Mouse (Mus musculus): ENCODE measurements at regions not wholly inside any gene's neighbourhood (a gene's known extent, or its start where the extent isn't known, plus 50 kb on each side); places are given as distances from the start of the nearest gene placed in this dataset.

GRCm38 (mm10) chr8:112189698-112190097, 174.9 kb upstream of the Gm6793 start:
- Histone ChIP-seq H3K4me3 (ENCODE audit: low read depth, low read length) (no peak overlapping the region), H3K27ac (replicated peaks; ENCODE audit: low read depth, low read length) (no peak overlapping the region), H3K27me3 (ENCODE audit: control insufficient read depth, insufficient read depth, low read length) (no peaks in the 10 kb centered on the region), H3K9ac (ENCODE audit: low read length) (no peak overlapping the region), H3K9me3 (ENCODE audit: control insufficient read depth, low read length) (no peaks in the 10 kb centered on the region), H3K4me1 (ENCODE audit: control insufficient read depth, insufficient read depth, low read length) (no peaks in the 10 kb centered on the region), H3K36me3 (ENCODE audit: control insufficient read depth, insufficient read depth, low read length) (no peaks in the 10 kb centered on the region), H3K4me2 (ENCODE audit: low read depth, severe bottlenecking) (no peak overlapping the region)
- ATAC-seq (ENCODE audit: insufficient number of reproducible peaks, low FRiP score, low TSS enrichment, low read depth) (no peak), DNase-seq (ENCODE audit: low spot score) (no peak)
- 38% methylated on average over 2 of the region's 2 CpGs for WGBS

- H3K27me3 ChIP-seq (ENCODE audit: control insufficient read depth, insufficient read depth, low read length): no peaks in the 10 kb centered on the region
- H3K36me3 ChIP-seq (ENCODE audit: control insufficient read depth, insufficient read depth, low read length): no peaks in the 10 kb centered on the region
- no peak for DNase-seq (ENCODE audit: low spot score)
- no peak overlapping the region for H3K4me2 ChIP-seq (ENCODE audit: low read depth, severe bottlenecking)
- ATAC-seq (ENCODE audit: insufficient number of reproducible peaks, low FRiP score, low TSS enrichment, low read depth): no peak
- peaks cover 3% of the 10 kb centered on the region; the same call in 1 of the 2 replicates for H3K9me3 ChIP-seq (ENCODE audit: control insufficient read depth, low read length)
- H3K4me1 ChIP-seq (ENCODE audit: control insufficient read depth, insufficient read depth, low read length): no peaks in the 10 kb centered on the region
- H3K9ac ChIP-seq (ENCODE audit: low read length): no peak overlapping the region
- WGBS: 100% methylated on average over 1 of the region's 1 CpGs
- no peak overlapping the region for H3K27ac ChIP-seq (replicated peaks; ENCODE audit: low read depth, low read length)
- H3K4me3 ChIP-seq (ENCODE audit: low read depth, low read length): no peak overlapping the region
These were observed 155.3 kb upstream of the Gm6793 start for GRCm38 (mm10) chr8:112170184-112170583.

- H3K4me3 ChIP-seq (ENCODE audit: low read depth, low read length): no peak overlapping the region
- no peaks in the 10 kb centered on the region for H3K36me3 ChIP-seq (ENCODE audit: control insufficient read depth, insufficient read depth, low read length)
- H3K27me3 ChIP-seq (ENCODE audit: control insufficient read depth, insufficient read depth, low read length): no peaks in the 10 kb centered on the region
- 87% methylated on average over 7 of the region's 7 CpGs for WGBS
- H3K4me2 ChIP-seq (ENCODE audit: low read depth, severe bottlenecking): no peak overlapping the region
- no peak for DNase-seq (ENCODE audit: low spot score)
- H3K4me1 ChIP-seq (ENCODE audit: control insufficient read depth, insufficient read depth, low read length): no peaks in the 10 kb centered on the region
- no peak for ATAC-seq (ENCODE audit: insufficient number of reproducible peaks, low FRiP score, low TSS enrichment, low read depth)
- no peak overlapping the region for H3K27ac ChIP-seq (replicated peaks; ENCODE audit: low read depth, low read length)
- H3K9ac ChIP-seq (ENCODE audit: low read length): no peak overlapping the region
- no peaks in the 10 kb centered on the region for H3K9me3 ChIP-seq (ENCODE audit: control insufficient read depth, low read length)
These were observed 141.8 kb upstream of the Gm6793 start for GRCm38 (mm10) chr8:112156656-112157055.

GRCm38 (mm10) chr8:112138924-112139323, 124.1 kb upstream of the Gm6793 start:
- Histone ChIP-seq H3K9ac (ENCODE audit: low read length) (no peak overlapping the region), H3K9me3 (ENCODE audit: control insufficient read depth, low read length) (no peaks in the 10 kb centered on the region), H3K4me3 (ENCODE audit: low read depth, low read length) (no peak overlapping the region), H3K27me3 (ENCODE audit: control insufficient read depth, insufficient read depth, low read length) (no peaks in the 10 kb centered on the region), H3K36me3 (ENCODE audit: control insufficient read depth, insufficient read depth, low read length) (no peaks in the 10 kb centered on the region), H3K4me1 (ENCODE audit: control insufficient read depth, insufficient read depth, low read length) (no peaks in the 10 kb centered on the region), H3K4me2 (ENCODE audit: low read depth, severe bottlenecking) (no peak overlapping the region), H3K27ac (replicated peaks; ENCODE audit: low read depth, low read length) (no peak overlapping the region)
- no peak for ATAC-seq (ENCODE audit: insufficient number of reproducible peaks, low FRiP score, low TSS enrichment, low read depth)
- 83% methylated on average over 5 of the region's 5 CpGs for WGBS
- DNase-seq (ENCODE audit: low spot score): no peak

GRCm38 (mm10) chr8:112130196-112130595, 115.4 kb upstream of the Gm6793 start:
- H3K9ac ChIP-seq (ENCODE audit: low read length): no peak overlapping the region
- DNase-seq (ENCODE audit: low spot score) (no peak), ATAC-seq (ENCODE audit: insufficient number of reproducible peaks, low FRiP score, low TSS enrichment, low read depth) (no peak)
- no peak overlapping the region for H3K27ac ChIP-seq (replicated peaks; ENCODE audit: low read depth, low read length)
- no peaks in the 10 kb centered on the region for H3K4me1 ChIP-seq (ENCODE audit: control insufficient read depth, insufficient read depth, low read length)
- no peaks in the 10 kb centered on the region for H3K36me3 ChIP-seq (ENCODE audit: control insufficient read depth, insufficient read depth, low read length)
- H3K4me3 ChIP-seq (ENCODE audit: low read depth, low read length): no peak overlapping the region
- no peak overlapping the region for H3K4me2 ChIP-seq (ENCODE audit: low read depth, severe bottlenecking)
- H3K27me3 ChIP-seq (ENCODE audit: control insufficient read depth, insufficient read depth, low read length): no peaks in the 10 kb centered on the region
- WGBS: 74% methylated on average over 2 of the region's 2 CpGs
- H3K9me3 ChIP-seq (ENCODE audit: control insufficient read depth, low read length): no peaks in the 10 kb centered on the region

- Histone ChIP-seq H3K9ac (ENCODE audit: low read length) (no peak overlapping the region), H3K4me1 (ENCODE audit: control insufficient read depth, insufficient read depth, low read length) (no peaks in the 10 kb centered on the region), H3K4me2 (ENCODE audit: low read depth, severe bottlenecking) (no peak overlapping the region), H3K36me3 (ENCODE audit: control insufficient read depth, insufficient read depth, low read length) (no peaks in the 10 kb centered on the region), H3K4me3 (ENCODE audit: low read depth, low read length) (no peak overlapping the region), H3K27me3 (ENCODE audit: control insufficient read depth, insufficient read depth, low read length) (no peaks in the 10 kb centered on the region), H3K9me3 (ENCODE audit: control insufficient read depth, low read length) (no peaks in the 10 kb centered on the region), H3K27ac (replicated peaks; ENCODE audit: low read depth, low read length) (no peak overlapping the region)
- 49% methylated on average over 14 of the region's 14 CpGs for WGBS
- ATAC-seq (ENCODE audit: insufficient number of reproducible peaks, low FRiP score, low TSS enrichment, low read depth) (peak; percentile 87), DNase-seq (ENCODE audit: low spot score) (peak; percentile 92)
These were observed 114.1 kb upstream of the Gm6793 start for GRCm38 (mm10) chr8:112128833-112129518.

GRCm38 (mm10) chr8:112111950-112112349, 97.1 kb upstream of the Gm6793 start:
- DNase-seq (ENCODE audit: low spot score): no peak
- Histone ChIP-seq H3K9me3 (ENCODE audit: control insufficient read depth, low read length) (no peaks in the 10 kb centered on the region), H3K36me3 (ENCODE audit: control insufficient read depth, insufficient read depth, low read length) (no peaks in the 10 kb centered on the region), H3K27me3 (ENCODE audit: control insufficient read depth, insufficient read depth, low read length) (no peaks in the 10 kb centered on the region), H3K4me1 (ENCODE audit: control insufficient read depth, insufficient read depth, low read length) (no peaks in the 10 kb centered on the region), H3K9ac (ENCODE audit: low read length) (no peak overlapping the region), H3K4me3 (ENCODE audit: low read depth, low read length) (no peak overlapping the region), H3K27ac (replicated peaks; ENCODE audit: low read depth, low read length) (no peak overlapping the region), H3K4me2 (ENCODE audit: low read depth, severe bottlenecking) (no peak overlapping the region)
- 69% methylated on average over 2 of the region's 2 CpGs for WGBS
- ATAC-seq (ENCODE audit: insufficient number of reproducible peaks, low FRiP score, low TSS enrichment, low read depth): no peak

- H3K9ac ChIP-seq (ENCODE audit: low read length): no peak overlapping the region
- no peaks in the 10 kb centered on the region for H3K9me3 ChIP-seq (ENCODE audit: control insufficient read depth, low read length)
- ATAC-seq (ENCODE audit: insufficient number of reproducible peaks, low FRiP score, low TSS enrichment, low read depth) (no peak), DNase-seq (ENCODE audit: low spot score) (no peak)
- no peaks in the 10 kb centered on the region for H3K27me3 ChIP-seq (ENCODE audit: control insufficient read depth, insufficient read depth, low read length)
- H3K4me3 ChIP-seq (ENCODE audit: low read depth, low read length): no peak overlapping the region
- H3K36me3 ChIP-seq (ENCODE audit: control insufficient read depth, insufficient read depth, low read length): no peaks in the 10 kb centered on the region
- H3K4me1 ChIP-seq (ENCODE audit: control insufficient read depth, insufficient read depth, low read length): no peaks in the 10 kb centered on the region
- WGBS: 88% methylated on average over 10 of the region's 10 CpGs
- H3K27ac ChIP-seq (replicated peaks; ENCODE audit: low read depth, low read length): no peak overlapping the region
- no peak overlapping the region for H3K4me2 ChIP-seq (ENCODE audit: low read depth, severe bottlenecking)
These were observed 83.2 kb upstream of the Gm6793 start for GRCm38 (mm10) chr8:112097883-112098635.

Data from limb, embryonic 11.5 days (tissue).